Mouse (Mus musculus) retina, embryonic 14.5 days (tissue): ENCODE results near the gene Prim2.

Experiments
- DNase-seq: peaks from one replicate; pipeline ENCODE4 v3.0.0-alpha.2; 2015; ENCODE audit warnings: low spot score

Prim2 gene

GRCm38 (mm10) chr1:33541708-33542107 lies 127.9 kb downstream of the Prim2 start:
- DNase-seq, result no peak

- no peak for DNase-seq
Observed at GRCm38 (mm10) chr1:33537948-33538347, 131.6 kb downstream of the Prim2 start.

GRCm38 (mm10) chr1:33536272-33537004 lies 133.2 kb downstream of the Prim2 start:
- DNase-seq, result no peak

DNA sequence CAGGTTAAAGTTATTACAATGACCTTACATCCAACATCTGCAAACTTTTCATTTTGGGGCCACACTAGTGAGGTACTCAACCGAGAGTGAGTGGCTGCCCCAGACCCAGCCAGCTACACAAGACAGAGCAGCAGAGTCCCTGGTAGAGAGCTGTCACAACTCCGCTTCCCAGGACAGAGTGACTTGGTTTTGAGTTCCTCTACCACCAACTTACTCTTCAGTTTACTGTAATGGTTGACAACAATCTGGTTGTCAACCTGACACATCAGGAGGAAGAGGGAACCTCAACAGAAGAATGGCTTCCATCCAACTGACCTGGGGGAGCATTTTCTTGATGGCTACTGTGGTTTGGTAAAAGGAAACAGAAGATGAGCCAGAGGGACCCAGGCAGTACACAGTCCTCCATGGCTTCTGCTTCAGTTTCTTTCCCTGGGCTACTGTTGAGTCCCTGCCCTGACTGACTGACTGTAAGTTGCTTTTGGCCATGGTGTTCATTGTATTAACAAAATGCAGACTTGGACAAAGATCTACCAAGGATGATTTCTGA lies 134.4 kb downstream of the Prim2 start:
- no peak for DNase-seq

DNA sequence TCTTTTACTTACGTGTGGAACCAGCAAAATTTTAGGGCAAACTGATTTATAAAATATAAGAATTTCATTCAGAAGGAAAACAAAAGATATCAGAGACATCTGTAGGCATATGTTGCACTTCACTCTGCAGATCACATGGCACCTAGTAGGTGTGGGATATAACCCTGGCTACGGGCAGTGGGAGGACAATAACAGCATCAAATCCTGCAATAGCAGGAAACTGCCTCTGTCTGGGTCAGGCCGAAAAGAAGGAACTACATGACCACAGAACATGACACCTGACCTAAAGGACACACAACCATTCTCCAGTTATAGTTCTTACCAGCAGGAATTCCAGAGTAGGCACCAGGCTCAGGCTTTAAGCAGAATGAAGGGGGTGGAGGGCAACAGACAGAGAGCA lies 137.7 kb downstream of the Prim2 start:
- DNase-seq, result no peak

GRCm38 (mm10) chr1:33531097-33531856 lies 138.3 kb downstream of the Prim2 start:
- no peak for DNase-seq

DNA sequence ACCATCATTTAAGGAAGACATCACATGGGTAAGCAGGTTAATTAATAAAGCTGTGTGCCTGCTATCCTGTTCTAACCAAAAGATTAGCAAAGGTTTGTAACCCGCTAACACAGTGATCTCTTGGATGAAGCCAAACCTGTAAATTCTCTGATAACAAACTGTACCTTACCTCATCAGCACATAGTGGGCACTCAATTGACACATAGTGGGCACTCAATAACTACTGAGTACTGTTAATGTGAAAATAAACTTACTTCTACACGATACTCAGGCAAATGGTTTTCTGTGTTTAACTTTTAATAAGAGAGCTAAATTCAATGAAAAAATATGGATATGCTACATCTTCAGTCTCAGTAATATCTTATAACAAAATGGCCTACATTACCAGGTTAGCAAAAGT lies 139.1 kb downstream of the Prim2 start:
- no peak for DNase-seq

DNA sequence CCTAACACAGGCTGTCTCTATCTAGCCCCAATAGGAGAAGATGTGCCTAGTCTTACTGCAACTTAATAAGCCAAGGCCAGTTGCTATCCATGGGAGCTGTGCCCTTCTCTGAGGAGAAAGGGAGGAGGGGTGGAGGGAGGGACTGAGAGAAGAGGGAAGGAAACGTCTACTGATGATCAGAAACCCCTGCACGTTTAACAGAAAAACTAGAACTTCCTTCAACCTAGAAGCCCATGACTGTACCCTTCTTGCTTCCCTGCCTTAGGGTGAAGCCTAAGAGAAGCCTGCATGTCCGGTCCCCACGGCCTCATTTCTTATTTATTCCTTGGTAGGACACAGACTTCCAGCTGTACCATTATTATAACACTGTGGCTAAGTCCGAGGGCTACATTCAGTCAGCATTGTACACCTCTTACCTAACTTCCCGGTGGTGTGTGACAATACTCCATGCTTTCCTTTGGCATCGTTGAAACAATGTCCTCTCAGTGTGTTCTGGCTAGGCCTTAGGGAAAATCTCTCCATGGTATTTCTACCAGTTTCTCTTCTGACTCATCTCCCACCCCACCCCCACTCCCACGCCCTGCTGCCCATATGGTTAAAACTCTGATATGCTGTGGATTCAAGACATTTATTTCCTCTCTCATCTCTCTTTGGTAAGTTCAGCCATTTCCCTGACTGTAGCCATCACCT lies 139.9 kb downstream of the Prim2 start:
- no peak for DNase-seq

- DNase-seq, result no peak
Observed at GRCm38 (mm10) chr1:33527352-33527863, 142.2 kb downstream of the Prim2 start.

- no peak for DNase-seq
Observed at GRCm38 (mm10) chr1:33523223-33523622, 146.4 kb downstream of the Prim2 start.

DNA sequence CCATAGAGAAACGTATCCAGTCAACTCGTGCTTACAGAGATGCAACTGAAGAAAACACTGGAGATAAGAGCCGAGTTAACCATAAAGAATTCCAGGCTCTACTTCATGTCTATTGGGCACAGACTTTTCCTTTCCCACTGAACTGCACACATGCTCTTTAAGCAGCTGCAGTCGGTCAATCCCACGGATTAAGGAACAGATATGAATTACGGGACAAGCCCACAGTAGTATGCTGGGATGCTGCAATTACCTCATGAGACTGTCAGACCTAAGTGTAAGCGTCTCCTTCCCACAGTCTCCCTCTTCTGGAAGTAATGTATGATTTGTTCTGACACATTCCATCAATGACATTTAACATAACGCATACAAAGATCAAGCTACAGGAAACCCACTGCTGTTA lies 154.5 kb downstream of the Prim2 start:
- no peak for DNase-seq

DNA sequence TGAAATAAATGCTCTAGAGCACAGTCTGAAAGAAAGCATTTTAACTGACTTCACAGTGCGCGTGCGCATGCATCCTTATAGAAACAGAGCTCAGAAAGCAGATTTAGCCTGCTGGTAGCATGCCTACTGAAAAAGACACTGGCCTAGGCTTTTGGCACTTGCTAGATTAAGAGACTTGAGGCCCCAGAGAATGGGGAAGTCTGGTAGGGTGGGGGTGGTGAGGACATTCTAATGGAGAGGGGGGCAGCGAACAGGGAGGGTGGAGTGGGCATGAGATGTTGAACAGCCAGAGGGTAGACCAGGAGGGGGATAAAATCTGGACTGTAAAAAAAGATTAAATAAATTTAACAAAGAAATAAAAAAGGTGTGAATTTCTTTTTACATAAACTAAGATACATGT lies 158.3 kb downstream of the Prim2 start:
- DNase-seq, result no peak

GRCm38 (mm10) chr1:33504371-33504770 lies 165.2 kb downstream of the Prim2 start:
- DNase-seq, result no peak

DNA sequence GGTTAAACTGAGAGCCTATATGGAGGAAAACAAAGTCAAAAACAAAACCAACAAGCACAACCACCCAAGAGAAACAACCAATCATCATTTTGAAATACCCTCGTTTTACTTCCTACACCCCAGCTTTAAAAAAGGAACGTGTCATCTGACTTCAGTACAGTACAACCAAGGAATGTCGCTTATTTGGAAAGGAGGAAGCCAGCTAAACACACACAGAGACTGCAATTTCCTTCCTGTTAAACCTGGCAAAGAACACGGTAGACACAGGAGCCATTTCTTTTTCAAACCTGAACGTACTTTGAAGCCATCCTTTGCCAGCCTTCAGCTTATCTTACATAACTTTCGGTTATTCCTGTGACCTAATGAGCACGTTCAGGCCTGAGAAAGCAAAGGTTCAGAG lies 166.7 kb downstream of the Prim2 start:
- DNase-seq, result no peak

- no peak for DNase-seq
Observed at GRCm38 (mm10) chr1:33502298-33502697, 167.3 kb downstream of the Prim2 start.

- DNase-seq, result no peak
Observed at GRCm38 (mm10) chr1:33500111-33500510, 169.5 kb downstream of the Prim2 start.

GRCm38 (mm10) chr1:33499603-33500002 lies 170.0 kb downstream of the Prim2 start:
- no peak for DNase-seq

DNA sequence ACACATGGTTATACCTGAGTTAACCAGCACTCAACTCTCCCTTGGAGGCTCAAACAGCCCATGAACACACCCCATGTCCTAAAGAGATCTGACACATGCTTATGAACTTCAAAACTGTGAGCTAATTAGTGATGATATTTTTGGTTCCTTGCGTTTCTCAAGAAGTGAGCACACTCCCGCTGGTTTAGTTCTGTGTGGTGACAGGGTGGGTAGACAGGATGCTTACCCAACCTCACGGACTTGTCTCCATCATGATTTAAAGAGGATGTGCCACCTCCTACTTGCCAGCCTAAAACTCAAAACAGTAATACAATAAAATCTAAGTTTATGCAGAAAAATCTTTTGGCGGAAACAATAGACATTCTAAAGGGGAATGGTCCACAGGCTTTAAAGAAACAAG lies 173.5 kb downstream of the Prim2 start:
- no peak for DNase-seq

DNA sequence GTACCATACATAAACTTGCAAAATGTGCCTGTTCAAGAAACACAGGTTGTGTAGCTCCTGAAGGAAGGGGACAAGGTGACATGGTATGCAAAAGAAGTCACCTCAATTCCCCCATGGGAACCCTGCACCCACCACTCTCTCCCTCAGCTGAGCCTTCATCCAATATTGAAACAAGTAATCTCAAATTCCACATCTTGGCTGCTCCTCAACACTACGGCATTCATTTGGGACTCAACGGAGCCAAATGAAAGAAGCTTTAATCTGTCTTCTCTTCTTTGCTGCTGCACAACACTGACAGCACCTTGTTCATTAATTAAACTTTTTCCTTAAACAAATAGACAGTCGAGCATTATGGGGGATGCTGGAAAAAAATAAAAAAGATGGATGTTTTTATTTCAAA lies 174.0 kb downstream of the Prim2 start:
- DNase-seq, result no peak

- no peak for DNase-seq
Observed at GRCm38 (mm10) chr1:33495203-33495553, 174.4 kb downstream of the Prim2 start.

- DNase-seq, result no peak
Observed at GRCm38 (mm10) chr1:33494524-33495202, 174.9 kb downstream of the Prim2 start.

GRCm38 (mm10) chr1:33490220-33490619 lies 179.4 kb downstream of the Prim2 start:
- DNase-seq, result no peak
